Mouse (Mus musculus) heart, embryonic 16.5 days (tissue): ENCODE results near the gene Znhit1. TPM values are rescaled to one million over a fixed set of nuclear protein-coding genes. Genes with fewer than 3 reads are reported as not detected.

Experiments
- ATAC-seq: fragments of 200-750 bp; cut with Nextera tagmentation; replicated peaks from 2 replicates; pipeline ENCODE4 v1.8.0; 2017; ENCODE audit warnings: moderate number of reproducible peaks; ENCODE audit not compliant: insufficient read depth, low FRiP score; ENCODE audit errors: extremely low read depth
- H3K27ac ChIP-seq: fragments of 300-500 bp; sonication (generic); 2 replicates; pipeline ENCODE4 v1.5.1; 2014; ENCODE audit warnings: mild to moderate bottlenecking, low read length, control low read depth, moderate library complexity
- H3K27me3 ChIP-seq: fragments of 300-500 bp; sonication (generic); 2 replicates; pipeline ENCODE4 v1.6.1; 2014; ENCODE audit warnings: low read length, mixed read lengths; ENCODE audit not compliant: control insufficient read depth, insufficient read depth
- H3K36me3 ChIP-seq: fragments of 300-500 bp; sonication (generic); 2 replicates; pipeline ENCODE4 v1.6.1; 2014; ENCODE audit not compliant: control insufficient read depth, insufficient read depth
- H3K4me1 ChIP-seq: fragments of 300-500 bp; sonication (generic); 2 replicates; pipeline ENCODE4 v1.6.1; 2014; ENCODE audit warnings: low read length, mixed read lengths; ENCODE audit not compliant: control insufficient read depth, insufficient read depth
- H3K4me2 ChIP-seq: fragments of 300-500 bp; sonication (generic); 2 replicates; pipeline ENCODE4 v1.6.1; 2014; ENCODE audit warnings: low read depth, mild to moderate bottlenecking, control low read depth, low read length
- H3K4me3 ChIP-seq: fragments of 300-500 bp; sonication (generic); 2 replicates; pipeline ENCODE4 v1.5.1; 2014; ENCODE audit warnings: mild to moderate bottlenecking, control low read depth, low read length
- H3K9ac ChIP-seq: fragments of 300-500 bp; sonication (generic); 2 replicates; pipeline ENCODE4 v1.6.1; 2014; ENCODE audit warnings: low read length, control low read depth
- H3K9me3 ChIP-seq: fragments of 300-500 bp; sonication (generic); replicated peaks from 2 replicates; pipeline ENCODE4 v1.6.1; 2016; ENCODE audit warnings: low read length; ENCODE audit not compliant: control insufficient read depth
- WGBS: fragments of 180-500 bp; shearing (Covaris S2); extraction: QIAGEN DNeasy Blood & Tissue Kit; methylation state at CpG from one replicate; pipeline ENCODE4 v1.1.7; 2014; 5-methylcytosine and 5-hydroxymethylcytosine counted together
- microRNA counts: library from miRNA; unstranded; fragments of <30 nt; microRNA quantifications from one replicate; lab custom pipeline; 2016
- microRNA-seq: library from miRNA; unstranded; fragments of <30 nt; microRNA quantifications from one replicate; pipeline ENCODE4, GENCODE M21; 2017
- polyA plus RNA-seq: library from polyadenylated mRNA; unstranded; fragments of >200 nt; fragmentation: Nextera tagmentation; extraction: Ambion mirVana; gene quantifications from 2 replicates; pipeline ENCODE4 v1.2.1, GENCODE M21; 2015

Gene Znhit1
- polyA plus RNA-seq, 1 experiment from 2014 or later: 74.4 TPM

DNA sequence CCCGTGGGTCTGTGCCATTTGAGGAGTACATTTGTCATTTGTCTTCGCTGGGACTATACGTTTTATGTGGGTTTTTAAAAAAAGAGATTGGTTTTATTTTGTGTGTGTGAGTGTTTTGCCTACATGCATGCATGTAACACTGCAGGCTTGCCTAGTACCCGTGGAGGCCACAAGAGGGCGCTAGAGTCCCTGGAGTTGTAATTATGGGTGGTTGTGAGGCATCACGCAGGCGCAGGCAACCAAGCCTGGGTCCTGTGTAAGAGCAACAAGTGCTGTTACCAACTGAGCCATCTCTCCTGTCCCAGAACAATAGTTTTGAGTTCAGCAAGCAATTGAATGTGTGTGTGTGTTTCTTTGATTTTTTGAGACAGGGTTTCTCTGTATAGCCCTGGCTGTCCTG is 48.5 kb downstream of the Znhit1 start:
- H3K4me1 ChIP-seq: no peaks in the 10 kb centered on the region
- no peak overlapping the region for H3K4me3 ChIP-seq
- H3K27me3 ChIP-seq: no peaks in the 10 kb centered on the region
- ATAC-seq: no peak
- WGBS: 66% methylated on average over 7 of the region's 7 CpGs
- H3K27ac ChIP-seq: no peak overlapping the region
- no peak overlapping the region for H3K9ac ChIP-seq
- H3K36me3 ChIP-seq: no peaks in the 10 kb centered on the region
- H3K4me2 ChIP-seq: no peak overlapping the region
- no peaks in the 10 kb centered on the region for H3K9me3 ChIP-seq

DNA sequence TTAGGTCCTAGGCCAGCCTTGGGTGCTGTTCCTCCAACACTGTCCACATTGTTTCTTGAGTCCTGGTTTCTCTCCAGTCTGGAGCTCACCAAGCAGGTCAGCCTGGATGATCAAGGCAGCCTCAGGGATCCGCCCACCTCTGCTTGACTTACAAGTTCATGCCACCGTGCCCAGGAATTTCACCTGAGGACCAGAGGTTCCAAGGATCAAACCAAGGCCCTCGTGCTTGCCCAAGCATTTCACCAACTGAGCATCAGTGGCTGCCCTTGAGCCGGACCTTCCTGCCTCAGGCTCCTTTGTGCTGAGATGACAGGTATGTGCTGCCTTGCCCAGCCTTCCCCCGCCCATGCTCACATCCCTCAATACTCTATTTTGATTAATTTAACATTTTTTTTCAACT is 50.2 kb downstream of the Znhit1 start:
- no peak for ATAC-seq
- no peaks in the 10 kb centered on the region for H3K27me3 ChIP-seq
- no peaks in the 10 kb centered on the region for H3K36me3 ChIP-seq
- H3K4me1 ChIP-seq: no peaks in the 10 kb centered on the region
- H3K9me3 ChIP-seq: no peaks in the 10 kb centered on the region
- H3K4me2 ChIP-seq: no peak overlapping the region
- no peak overlapping the region for H3K27ac ChIP-seq
- no peak overlapping the region for H3K9ac ChIP-seq
- H3K4me3 ChIP-seq: no peak overlapping the region
- WGBS: 86% methylated on average over 5 of the region's 5 CpGs

GRCm38 (mm10) chr5:136936750-136937149 is 51.1 kb downstream of the Znhit1 start:
- Histone ChIP-seq H3K4me1 (no peaks in the 10 kb centered on the region), H3K4me3 (no peak overlapping the region), H3K9ac (no peak overlapping the region), H3K27ac (no peak overlapping the region), H3K9me3 (no peaks in the 10 kb centered on the region), H3K27me3 (no peaks in the 10 kb centered on the region), H3K4me2 (no peak overlapping the region), H3K36me3 (no peaks in the 10 kb centered on the region)
- WGBS: 78% methylated on average over 6 of the region's 6 CpGs
- ATAC-seq: no peak

- no peak for ATAC-seq
- Histone ChIP-seq H3K9ac (no peak overlapping the region), H3K27ac (no peak overlapping the region), H3K4me3 (no peak overlapping the region), H3K36me3 (no peaks in the 10 kb centered on the region), H3K27me3 (no peaks in the 10 kb centered on the region), H3K4me1 (no peaks in the 10 kb centered on the region), H3K9me3 (no peaks in the 10 kb centered on the region), H3K4me2 (no peak overlapping the region)
- WGBS: 61% methylated on average over 7 of the region's 7 CpGs
These were observed 51.7 kb downstream of the Znhit1 start for GRCm38 (mm10) chr5:136935905-136936695.

DNA sequence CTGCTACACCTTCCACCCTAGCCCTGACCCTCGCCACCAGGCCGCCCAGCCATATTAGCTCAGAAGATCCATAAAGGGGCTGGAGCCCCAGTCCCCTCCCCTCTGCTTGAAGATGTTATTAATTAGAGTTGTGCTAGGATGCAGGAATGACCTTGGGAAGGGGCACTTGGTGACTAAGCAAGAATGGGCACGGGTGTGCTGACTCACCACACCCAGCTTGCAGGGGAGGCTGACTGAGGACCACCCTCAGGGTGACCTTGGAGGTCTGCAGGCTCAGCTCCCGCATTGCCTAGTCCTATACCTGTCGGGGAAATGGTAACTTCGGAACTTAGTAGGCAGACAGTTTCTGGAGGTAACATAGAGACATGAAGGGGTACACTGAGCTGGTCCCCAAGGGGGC is 53.9 kb downstream of the Znhit1 start:
- Histone ChIP-seq H3K4me1 (no peaks in the 10 kb centered on the region), H3K36me3 (no peaks in the 10 kb centered on the region), H3K9ac (no peak overlapping the region), H3K4me2 (no peak overlapping the region), H3K4me3 (no peak overlapping the region), H3K27me3 (no peaks in the 10 kb centered on the region), H3K27ac (no peak overlapping the region), H3K9me3 (no peaks in the 10 kb centered on the region)
- no peak for ATAC-seq
- WGBS: 86% methylated on average over 6 of the region's 6 CpGs

- 72% methylated on average over 5 of the region's 5 CpGs for WGBS
- ATAC-seq: no peak
These were observed 54.9 kb downstream of the Znhit1 start for GRCm38 (mm10) chr5:136932956-136933355.

More at GRCm38 (mm10) chr5:136932956-136933355, 54.9 kb downstream of the Znhit1 start:
- no peaks in the 10 kb centered on the region for H3K36me3 ChIP-seq
- H3K4me2 ChIP-seq: no peak overlapping the region
- H3K9me3 ChIP-seq: no peaks in the 10 kb centered on the region
- no peak overlapping the region for H3K9ac ChIP-seq
- no peak overlapping the region for H3K4me3 ChIP-seq
- H3K27me3 ChIP-seq: no peaks in the 10 kb centered on the region
- no peak overlapping the region for H3K27ac ChIP-seq
- H3K4me1 ChIP-seq: no peaks in the 10 kb centered on the region

MicroRNA genes within 50 kb of the gene (microRNA counts, 519-probe panel; counts per million panel counts)
- microRNA mmu-miR-702 (lab: Ali Mortazavi, UCI): not detected

Small RNA genes lying within 50 kb of the gene (microRNA-seq; reads per million reads assigned to microRNA genes)
- gene Mir702: 25.5 reads per million, percentile 37 among the genes with 10 or more reads in this experiment

Other genes with a start within 250 kb of the Znhit1 start
- gene Col26a1, start 104.8 kb downstream of the Znhit1 start, polyA plus RNA-seq: 9.0 and 10.0 TPM in 2 replicates
- 35.9 and 41.4 TPM in 2 replicates for gene Ift22, start 79.9 kb downstream of the Znhit1 start, polyA plus RNA-seq
- gene Fis1, start 34.7 kb downstream of the Znhit1 start, polyA plus RNA-seq: 214 and 233 TPM in 2 replicates
- 6.7 and 7.1 TPM in 2 replicates for gene Cldn15, start 21.4 kb downstream of the Znhit1 start, polyA plus RNA-seq
- gene Plod3, start 1.0 kb downstream of the Znhit1 start, polyA plus RNA-seq: 42.2 and 46.2 TPM in 2 replicates
- gene Vgf, start 38.4 kb upstream of the Znhit1 start, polyA plus RNA-seq: 0.09 TPM in 1 of 2 replicates, not detected in the other
- 133 and 148 TPM in 2 replicates for gene Ap1s1, start 58.1 kb upstream of the Znhit1 start, polyA plus RNA-seq
- 1.1 and 1.3 TPM in 2 replicates for gene Serpine1, start 84.2 kb upstream of the Znhit1 start, polyA plus RNA-seq
- 7.1 and 7.2 TPM in 2 replicates for gene Trim56, start 128.2 kb upstream of the Znhit1 start, polyA plus RNA-seq
- 3.5 TPM in 1 of 2 replicates, not detected in the other for gene Muc3, start 161.3 kb upstream of the Znhit1 start, polyA plus RNA-seq
- gene Muc3a, start 224.4 kb upstream of the Znhit1 start, polyA plus RNA-seq: 0.26 and 0.27 TPM in 2 replicates